Mouse (Mus musculus): Measurements from ENCODE around the gene Gpr156. TPM values are rescaled to one million over a fixed set of nuclear protein-coding genes. Genes with fewer than 3 reads are reported as not detected.

Gene Gpr156
- polyA plus RNA-seq, 1 experiment from 2014 or later = 4.5 TPM

DNA sequence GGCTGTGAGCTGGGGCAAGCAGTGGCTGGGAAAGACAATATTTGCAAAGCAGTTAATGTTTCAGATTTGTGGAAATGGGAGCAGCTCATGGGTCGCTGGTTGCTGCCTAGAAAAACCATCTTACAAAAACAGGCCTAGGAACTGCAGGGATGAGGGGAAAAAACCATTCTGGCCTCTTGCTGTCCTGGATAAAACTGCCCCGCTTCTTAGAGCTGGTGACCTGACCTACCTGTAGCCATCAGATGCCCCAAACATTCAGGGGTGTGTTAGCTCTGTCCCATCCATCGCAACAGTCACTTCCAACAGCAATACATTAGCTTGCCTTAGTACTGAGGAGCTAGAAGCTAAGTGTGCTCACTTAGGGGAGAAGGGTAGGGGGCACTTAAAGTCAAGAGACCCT is 27.3 kb upstream of the Gpr156 start:
- Histone ChIP-seq H3K27ac (no peak overlapping the region), H3K27me3 (ENCODE audit: insufficient read depth, poor library complexity, severe bottlenecking) (no peaks in the 10 kb centered on the region), H3K4me3 (no peak overlapping the region), H3K36me3 (peaks cover 16% of the 10 kb centered on the region), H3K9me3 (no peaks in the 10 kb centered on the region), H3K4me1 (replicated peaks) (peaks cover 12% of the 10 kb centered on the region)
- no peak for DNase-seq (ENCODE audit: low spot score)
- 86% methylated on average over 3 of the region's 3 CpGs for WGBS

DNA sequence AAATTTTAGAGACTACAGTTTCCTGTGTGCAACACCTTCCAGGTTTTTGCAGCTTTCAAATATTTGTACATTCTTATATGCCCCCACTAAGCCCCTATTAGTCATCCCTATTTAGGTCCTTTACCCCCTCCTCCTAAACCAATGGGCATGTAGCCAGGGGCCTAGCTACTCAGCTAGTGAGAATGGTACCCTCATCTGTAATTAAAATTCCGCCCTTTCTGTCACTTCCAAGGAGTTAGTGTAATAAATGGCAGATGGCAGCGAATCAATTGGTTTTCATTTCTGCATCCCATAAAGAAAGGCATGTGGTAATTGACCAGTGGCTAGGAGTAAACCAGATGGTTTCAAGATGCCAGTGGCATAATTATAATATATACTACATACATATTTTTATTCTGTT is 23.6 kb upstream of the Gpr156 start:
- H3K4me3 ChIP-seq = no peak overlapping the region
- DNase-seq (ENCODE audit: low spot score) = no peak
- H3K27me3 ChIP-seq (ENCODE audit: insufficient read depth, poor library complexity, severe bottlenecking) = no peaks in the 10 kb centered on the region
- H3K27ac ChIP-seq = no peak overlapping the region
- WGBS = 74% methylated on average over 2 of the region's 2 CpGs
- H3K4me1 ChIP-seq (replicated peaks) = peaks cover 14% of the 10 kb centered on the region
- peaks cover 5% of the 10 kb centered on the region; the same call in 1 of the 2 replicates for H3K36me3 ChIP-seq
- no peaks in the 10 kb centered on the region for H3K9me3 ChIP-seq

DNA sequence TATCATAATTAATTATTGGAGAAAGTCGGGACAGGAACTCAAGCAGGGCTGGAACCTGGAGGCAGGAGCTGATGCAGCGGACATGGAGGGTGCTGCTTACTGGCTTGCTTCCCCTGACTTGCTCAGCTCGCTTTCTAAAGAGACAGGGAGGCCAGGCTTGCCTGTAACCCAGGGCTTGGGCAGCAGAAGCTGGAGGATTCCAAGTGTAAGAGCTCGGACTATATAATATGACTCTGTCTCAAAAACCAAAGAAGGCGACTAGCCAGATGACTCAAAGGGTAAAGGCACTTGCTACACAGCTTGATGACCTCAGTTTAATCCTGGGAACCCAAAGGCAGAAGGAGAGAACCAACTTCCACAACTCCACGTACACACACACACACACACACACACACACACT is 22.9 kb upstream of the Gpr156 start:
- H3K4me1 ChIP-seq (replicated peaks) = peaks cover 14% of the 10 kb centered on the region
- H3K27me3 ChIP-seq (ENCODE audit: insufficient read depth, poor library complexity, severe bottlenecking) = no peaks in the 10 kb centered on the region
- no peaks in the 10 kb centered on the region for H3K9me3 ChIP-seq
- H3K27ac ChIP-seq = 0 out of 2 replicates have a peak overlapping the region, but pooled peaks have one; percentile 62
- no peak overlapping the region for H3K4me3 ChIP-seq
- no peak for DNase-seq (ENCODE audit: low spot score)
- 77% methylated on average over 6 of the region's 6 CpGs for WGBS
- H3K36me3 ChIP-seq = peaks cover 5% of the 10 kb centered on the region; the same call in 1 of the 2 replicates

DNA sequence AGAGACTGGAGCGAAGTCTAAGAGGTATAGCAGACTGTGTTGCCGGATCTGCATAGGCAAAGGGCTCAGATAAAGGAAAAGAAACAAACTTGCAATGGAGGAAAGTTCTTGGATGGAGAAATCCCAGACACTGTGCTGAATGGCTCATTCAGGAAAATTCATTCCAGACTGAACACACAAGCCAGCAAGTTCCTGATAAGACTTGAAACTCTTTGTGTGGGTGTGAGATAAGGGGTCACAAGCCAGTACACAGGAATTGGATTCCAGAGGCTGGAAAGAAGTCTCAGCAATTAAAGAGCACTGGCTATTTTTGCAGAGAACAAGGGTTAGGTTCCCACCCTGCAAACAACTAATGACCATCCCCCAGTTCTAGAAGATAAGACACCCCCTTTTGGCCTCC is 22.4 kb upstream of the Gpr156 start:
- Histone ChIP-seq H3K4me1 (replicated peaks) (peaks cover 14% of the 10 kb centered on the region), H3K4me3 (no peak overlapping the region), H3K9me3 (no peaks in the 10 kb centered on the region), H3K27me3 (ENCODE audit: insufficient read depth, poor library complexity, severe bottlenecking) (no peaks in the 10 kb centered on the region), H3K27ac (no peak overlapping the region), H3K36me3 (peaks cover 3% of the 10 kb centered on the region; the same call in 1 of the 2 replicates)
- no peak for DNase-seq (ENCODE audit: low spot score)
- WGBS = 84% methylated on average over 2 of the region's 2 CpGs

DNA sequence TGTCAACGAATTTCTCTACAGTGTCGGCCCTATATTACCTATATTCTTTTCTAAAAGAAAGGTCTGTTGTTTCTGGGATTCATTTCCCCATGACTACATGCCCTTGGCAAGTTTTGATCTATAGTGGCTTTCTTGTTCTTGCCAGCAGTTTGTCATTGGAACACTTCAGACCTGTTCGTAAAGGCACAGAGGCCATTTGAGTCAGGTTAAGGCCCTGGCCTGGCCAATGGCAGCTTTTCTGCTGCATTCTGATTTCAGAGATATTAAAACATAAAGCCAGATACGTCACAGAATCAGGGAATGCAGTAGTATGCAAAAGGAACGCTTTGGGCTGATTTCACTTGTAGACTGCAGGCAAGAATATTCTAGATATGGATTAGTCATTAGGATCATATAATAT is 17.5 kb upstream of the Gpr156 start:
- Histone ChIP-seq H3K4me1 (replicated peaks) (0 out of 2 replicates have a peak, but pooled peaks cover 2% of the 10 kb centered on the region), H3K27me3 (ENCODE audit: insufficient read depth, poor library complexity, severe bottlenecking) (no peaks in the 10 kb centered on the region), H3K27ac (no peak overlapping the region), H3K9me3 (no peaks in the 10 kb centered on the region), H3K36me3 (no peaks in the 10 kb centered on the region), H3K4me3 (no peak overlapping the region)
- no peak for DNase-seq (ENCODE audit: low spot score)
- WGBS = 87% methylated on average over 5 of the region's 5 CpGs

DNA sequence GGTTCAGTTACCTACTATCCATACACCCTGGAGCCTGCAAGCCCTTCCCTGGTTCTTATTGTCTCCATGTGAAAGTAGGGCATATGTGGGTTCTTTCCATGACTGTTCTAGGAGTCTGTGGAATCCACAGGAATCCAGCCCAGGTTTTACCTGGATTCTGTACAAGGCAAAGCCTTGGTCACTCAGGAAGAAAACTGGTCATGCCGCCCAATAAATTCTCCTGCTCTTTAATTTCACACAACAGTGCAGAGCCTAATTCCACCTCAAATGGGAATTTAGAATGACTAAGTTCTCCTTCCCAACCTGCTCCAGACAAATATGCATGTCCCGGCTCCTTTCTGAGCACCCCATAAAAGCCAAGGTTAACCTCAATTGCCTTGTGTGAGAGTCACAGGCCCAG is 16.9 kb upstream of the Gpr156 start:
- Histone ChIP-seq H3K4me1 (replicated peaks) (0 out of 2 replicates have a peak, but pooled peaks cover 2% of the 10 kb centered on the region), H3K27me3 (ENCODE audit: insufficient read depth, poor library complexity, severe bottlenecking) (no peaks in the 10 kb centered on the region), H3K36me3 (no peaks in the 10 kb centered on the region), H3K27ac (no peak overlapping the region), H3K9me3 (no peaks in the 10 kb centered on the region), H3K4me3 (no peak overlapping the region)
- DNase-seq (ENCODE audit: low spot score) = no peak
- 44% methylated on average over 2 of the region's 2 CpGs for WGBS

DNA sequence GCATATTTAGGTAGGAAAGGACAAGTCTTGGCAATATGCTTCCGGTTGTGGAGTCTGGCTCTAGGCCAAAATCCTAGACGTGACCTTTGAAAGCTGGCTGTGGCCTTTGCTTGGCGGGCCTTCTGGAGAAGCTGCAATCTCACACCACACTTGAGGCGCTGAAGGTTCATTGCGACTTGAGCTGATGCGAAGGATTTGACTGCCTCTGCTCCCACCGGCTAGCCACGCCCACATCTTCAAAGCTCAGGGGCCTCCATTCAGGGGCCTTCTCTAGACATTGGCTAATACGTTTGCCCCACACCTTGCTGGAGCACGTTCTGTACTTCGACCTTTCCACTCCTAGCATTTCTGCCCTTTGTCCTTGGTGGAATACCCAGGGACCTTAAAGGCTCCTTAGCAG is 15.0 kb upstream of the Gpr156 start:
- Histone ChIP-seq H3K9me3 (no peaks in the 10 kb centered on the region), H3K36me3 (no peaks in the 10 kb centered on the region), H3K27ac (no peak overlapping the region), H3K4me1 (replicated peaks) (no peaks in the 10 kb centered on the region), H3K27me3 (ENCODE audit: insufficient read depth, poor library complexity, severe bottlenecking) (no peaks in the 10 kb centered on the region), H3K4me3 (no peak overlapping the region)
- WGBS = 47% methylated on average over 11 of the region's 11 CpGs
- no peak for DNase-seq (ENCODE audit: low spot score)

DNA sequence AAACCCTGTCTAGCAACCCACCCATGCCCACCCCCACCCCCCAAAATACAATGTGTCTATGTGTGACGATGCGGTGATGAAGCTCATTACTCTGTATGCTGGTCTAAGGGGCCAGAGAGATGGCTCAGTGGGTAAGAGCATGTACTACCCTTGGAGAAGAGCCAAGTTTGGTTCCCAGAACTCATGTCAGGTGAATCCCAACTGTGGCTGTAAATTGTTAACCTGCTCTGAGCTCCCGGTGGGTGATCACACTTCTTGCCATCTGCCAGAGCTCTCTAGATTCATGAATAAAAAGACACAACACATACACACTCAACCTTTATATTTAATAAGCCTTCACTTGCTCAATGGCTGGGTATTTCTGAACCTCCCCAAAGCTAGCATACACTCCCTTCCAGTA is 9.8 kb upstream of the Gpr156 start:
- Histone ChIP-seq H3K27ac (no peak overlapping the region), H3K9me3 (no peaks in the 10 kb centered on the region), H3K4me1 (replicated peaks) (peaks cover 8% of the 10 kb centered on the region), H3K36me3 (no peaks in the 10 kb centered on the region), H3K27me3 (ENCODE audit: insufficient read depth, poor library complexity, severe bottlenecking) (no peaks in the 10 kb centered on the region), H3K4me3 (no peak overlapping the region)
- DNase-seq (ENCODE audit: low spot score) = no peak
- WGBS = 94% methylated on average over 3 of the region's 3 CpGs

DNA sequence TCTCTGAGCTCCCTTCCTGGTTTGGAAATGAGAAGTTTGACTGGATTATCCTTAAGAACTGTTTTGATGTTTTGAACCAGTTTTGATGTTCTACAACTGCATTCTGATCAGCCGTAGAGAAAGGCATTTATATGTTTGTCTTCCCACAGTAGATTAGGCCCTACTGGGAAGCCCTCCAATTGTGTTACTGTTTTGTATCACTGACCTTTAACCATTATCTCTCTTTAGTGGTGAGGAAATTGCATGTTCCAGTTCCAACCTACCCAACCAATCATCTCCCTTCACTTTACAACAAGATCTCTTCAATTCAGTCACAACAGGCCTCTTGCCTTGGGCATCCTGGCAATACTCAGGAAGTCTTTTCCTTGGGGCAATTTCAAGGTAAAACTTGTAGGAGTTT is 5.2 kb upstream of the Gpr156 start:
- WGBS = 75% methylated on average over 1 of the region's 1 CpGs
- H3K4me3 ChIP-seq = no peak overlapping the region
- DNase-seq (ENCODE audit: low spot score) = no peak
- no peaks in the 10 kb centered on the region for H3K9me3 ChIP-seq
- no peak overlapping the region for H3K27ac ChIP-seq
- peaks cover 9% of the 10 kb centered on the region for H3K4me1 ChIP-seq (replicated peaks)
- H3K36me3 ChIP-seq = no peaks in the 10 kb centered on the region
- peaks cover 21% of the 10 kb centered on the region for H3K27me3 ChIP-seq (ENCODE audit: insufficient read depth, poor library complexity, severe bottlenecking)

DNA sequence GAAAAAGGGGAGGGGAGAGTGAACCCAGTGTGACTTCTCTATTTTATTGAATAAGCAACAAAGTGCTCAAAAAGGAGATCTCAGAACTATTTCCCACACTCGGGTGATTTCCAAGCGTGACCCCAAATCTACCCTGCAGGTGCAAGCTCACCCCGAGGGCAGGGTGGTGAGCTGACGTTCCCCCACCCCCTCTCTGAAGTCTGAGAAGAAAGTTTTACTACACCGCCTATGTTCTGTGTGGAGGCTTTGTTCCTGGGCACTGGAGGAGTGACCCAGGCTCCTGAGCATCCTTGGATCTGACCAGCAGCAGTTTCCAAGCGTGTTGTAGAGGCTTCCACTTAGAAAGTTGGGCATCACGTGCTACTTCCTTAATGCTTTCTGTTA is 514 bp downstream of the Gpr156 start:
- no peaks in the 10 kb centered on the region for H3K36me3 ChIP-seq
- peak overlapping the region; percentile 59 for H3K4me3 ChIP-seq
- H3K9me3 ChIP-seq = no peaks in the 10 kb centered on the region
- 15% methylated on average over 7 of the region's 7 CpGs for WGBS
- H3K27me3 ChIP-seq (ENCODE audit: insufficient read depth, poor library complexity, severe bottlenecking) = peaks cover 33% of the 10 kb centered on the region
- H3K4me1 ChIP-seq (replicated peaks) = peaks cover 17% of the 10 kb centered on the region; the same call in 1 of the 2 replicates
- H3K27ac ChIP-seq = peak overlapping the region; percentile 82; the same call in 1 of the 2 replicates
- no peak for DNase-seq (ENCODE audit: low spot score)

DNA sequence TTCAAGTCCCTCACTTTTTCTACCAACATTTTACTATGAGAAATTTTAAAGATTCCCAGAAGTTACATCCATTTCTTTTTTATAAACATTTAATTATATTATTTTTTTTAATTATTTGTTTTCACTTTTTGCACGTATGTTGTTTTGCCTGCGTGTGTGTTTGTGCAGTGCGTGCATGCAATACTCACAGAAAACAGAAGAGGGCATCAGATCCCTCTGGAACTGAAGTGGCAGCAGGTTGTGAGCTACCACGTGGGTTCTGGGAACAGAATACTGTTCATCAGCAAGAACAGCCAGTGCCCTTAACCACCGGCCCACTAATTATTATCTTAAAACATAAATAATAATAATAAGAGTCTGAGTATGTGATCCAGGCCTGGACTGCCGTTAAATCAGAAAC is 2.7 kb downstream of the Gpr156 start:
- 87% methylated on average over 6 of the region's 6 CpGs for WGBS
- H3K27me3 ChIP-seq (ENCODE audit: insufficient read depth, poor library complexity, severe bottlenecking) = peaks cover 33% of the 10 kb centered on the region
- H3K4me3 ChIP-seq = no peak overlapping the region
- no peaks in the 10 kb centered on the region for H3K9me3 ChIP-seq
- peaks cover 17% of the 10 kb centered on the region; the same call in 1 of the 2 replicates for H3K4me1 ChIP-seq (replicated peaks)
- H3K27ac ChIP-seq = no peak overlapping the region
- no peaks in the 10 kb centered on the region for H3K36me3 ChIP-seq
- DNase-seq (ENCODE audit: low spot score) = no peak

DNA sequence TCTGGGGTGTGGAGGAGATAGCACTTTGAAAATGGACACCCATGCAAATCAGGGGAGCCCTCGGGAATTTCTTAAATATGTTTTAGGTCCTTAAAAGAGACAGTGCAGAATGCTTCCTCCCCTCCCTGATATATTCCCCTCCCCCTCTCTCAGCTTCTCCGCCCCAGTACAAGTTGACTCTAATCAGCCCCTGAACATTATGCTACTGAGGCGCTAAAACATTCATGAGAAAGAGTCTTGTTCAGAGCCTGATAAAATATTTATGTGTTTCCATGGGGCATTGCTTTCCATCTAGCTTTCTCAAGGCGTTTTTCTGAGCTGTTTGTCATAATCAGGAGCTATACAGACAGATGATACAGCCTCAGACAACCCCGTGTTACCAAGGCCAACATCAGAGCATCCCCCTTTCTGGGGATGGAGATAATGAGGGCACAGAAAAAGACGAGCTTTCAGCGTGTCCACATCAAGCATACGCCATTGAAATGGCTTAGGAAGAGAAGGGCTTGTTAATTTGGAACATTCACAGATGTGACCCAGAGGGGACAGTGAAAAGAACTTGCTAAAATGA is 4.6 kb downstream of the Gpr156 start:
- 66% methylated on average over 8 of the region's 8 CpGs for WGBS
- Histone ChIP-seq H3K4me3 (no peak overlapping the region), H3K27me3 (ENCODE audit: insufficient read depth, poor library complexity, severe bottlenecking) (peaks cover 14% of the 10 kb centered on the region), H3K36me3 (no peaks in the 10 kb centered on the region), H3K4me1 (replicated peaks) (peaks cover 19% of the 10 kb centered on the region), H3K27ac (no peak overlapping the region), H3K9me3 (no peaks in the 10 kb centered on the region)
- DNase-seq (ENCODE audit: low spot score) = no peak

DNA sequence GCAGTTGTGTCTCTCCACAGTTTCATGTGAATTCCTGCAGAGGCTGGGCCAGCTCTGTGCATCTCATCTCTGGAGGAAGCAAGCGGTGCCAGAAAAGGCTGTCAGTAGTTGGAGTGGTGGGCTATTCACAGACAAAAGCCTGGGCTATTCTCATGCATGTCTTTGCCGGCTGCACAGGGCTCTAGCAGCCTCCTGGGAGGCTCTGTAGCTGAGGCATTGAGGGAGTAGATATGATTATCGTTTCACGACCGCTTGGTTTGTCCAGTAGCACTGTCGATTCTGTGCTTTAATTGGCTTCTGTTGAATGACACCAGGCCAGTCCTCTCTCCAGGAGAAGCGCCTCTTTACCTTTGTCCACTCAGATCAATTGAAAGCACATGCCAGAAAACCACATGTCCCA is 9.8 kb downstream of the Gpr156 start:
- no peaks in the 10 kb centered on the region for H3K27me3 ChIP-seq (ENCODE audit: insufficient read depth, poor library complexity, severe bottlenecking)
- WGBS = 13% methylated on average over 7 of the region's 7 CpGs
- H3K4me3 ChIP-seq = 0 out of 2 replicates have a peak overlapping the region, but pooled peaks have one; percentile 16
- DNase-seq (ENCODE audit: low spot score) = no peak
- no peaks in the 10 kb centered on the region for H3K36me3 ChIP-seq
- 0 out of 2 replicates have a peak, but pooled peaks cover 3% of the 10 kb centered on the region for H3K9me3 ChIP-seq
- H3K4me1 ChIP-seq (replicated peaks) = peaks cover 24% of the 10 kb centered on the region
- H3K27ac ChIP-seq = peak overlapping the region; percentile 74

DNA sequence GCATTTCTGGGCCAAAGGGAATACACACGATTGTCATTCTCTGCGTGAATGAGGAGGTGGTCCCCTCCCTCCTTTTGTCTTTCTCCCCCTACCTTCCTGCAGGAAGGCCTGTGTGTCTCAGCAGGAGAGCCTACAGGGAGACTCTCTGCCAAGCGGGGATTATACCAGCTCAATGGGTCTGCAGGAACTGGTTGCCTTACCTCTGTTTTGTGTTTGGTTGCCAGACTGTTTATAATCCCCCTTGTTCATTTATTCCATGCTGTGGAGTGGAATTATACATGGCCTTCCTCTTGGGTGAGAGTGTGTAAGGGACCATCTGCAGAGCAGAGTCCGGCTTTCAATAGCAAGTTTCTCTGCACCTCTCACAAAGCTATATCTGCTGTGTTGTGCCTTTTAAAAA is 10.8 kb downstream of the Gpr156 start:
- no peaks in the 10 kb centered on the region for H3K27me3 ChIP-seq (ENCODE audit: insufficient read depth, poor library complexity, severe bottlenecking)
- H3K27ac ChIP-seq = peak overlapping the region; percentile 71
- H3K36me3 ChIP-seq = no peaks in the 10 kb centered on the region
- H3K9me3 ChIP-seq = 0 out of 2 replicates have a peak, but pooled peaks cover 3% of the 10 kb centered on the region
- WGBS = 19% methylated on average over 4 of the region's 4 CpGs
- H3K4me1 ChIP-seq (replicated peaks) = peaks cover 21% of the 10 kb centered on the region
- DNase-seq (ENCODE audit: low spot score) = no peak
- H3K4me3 ChIP-seq = no peak overlapping the region

Measured in hindbrain, embryonic 10.5 days (tissue).